Mouse (Mus musculus) natural killer cell, adult 2 months (primary cell): ENCODE data around the gene 1700034J05Rik.

ENCODE experiments used
- DNase-seq, 2 experiments: peaks; one replicate each; pipeline ENCODE4 v3.0.0; 2022; ENCODE audit warnings: low spot score in 2 of 2

The 1700034J05Rik gene

DNA sequence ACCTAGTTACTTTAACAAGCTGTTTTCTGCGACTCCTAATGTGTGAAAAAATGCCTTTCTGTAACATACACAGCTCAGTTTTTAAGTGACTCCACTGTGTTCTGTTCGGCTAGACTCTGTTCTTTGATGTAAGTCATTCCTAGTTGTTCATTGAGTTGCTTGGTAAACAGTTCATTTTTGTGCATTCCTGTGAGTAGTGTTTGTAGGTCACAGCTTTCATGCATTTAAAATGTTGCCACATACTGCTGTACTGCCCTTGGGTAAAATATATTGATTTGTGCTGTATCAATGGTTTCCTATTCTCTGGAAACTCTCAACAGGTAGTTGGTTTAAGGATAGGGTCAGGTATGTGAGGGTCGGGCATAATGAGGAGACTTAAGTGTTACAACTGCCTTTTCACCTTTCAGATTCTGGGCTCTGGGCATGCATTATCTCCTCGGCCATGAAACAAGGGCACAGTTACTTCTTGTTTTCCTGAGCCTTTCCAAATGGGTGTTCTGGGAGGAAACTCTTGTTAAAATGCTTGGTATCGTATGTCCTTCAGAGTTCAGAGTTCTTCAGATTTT lies 27.7 kb downstream of the 1700034J05Rik start:
- no peak for DNase-seq

DNA sequence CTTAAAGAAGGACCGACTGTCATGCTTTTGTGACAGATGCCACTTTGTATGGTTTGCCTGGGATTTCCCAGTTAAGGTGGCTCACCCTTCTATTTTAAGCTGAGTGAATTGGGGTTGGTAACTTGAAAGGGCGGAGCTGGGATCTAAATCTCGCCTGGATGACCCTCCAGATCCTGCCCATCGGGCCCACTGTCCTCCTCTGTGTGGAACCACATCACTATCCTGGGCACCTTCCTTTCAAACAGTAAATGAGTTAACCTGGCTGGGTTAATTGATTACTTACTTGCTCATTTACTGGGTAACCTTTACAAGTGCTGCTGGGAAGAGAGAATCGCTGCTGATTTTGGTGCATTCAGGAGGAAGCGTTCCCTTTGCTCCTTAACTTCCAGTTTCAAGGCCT lies 35.9 kb downstream of the 1700034J05Rik start:
- no peak for DNase-seq

DNA sequence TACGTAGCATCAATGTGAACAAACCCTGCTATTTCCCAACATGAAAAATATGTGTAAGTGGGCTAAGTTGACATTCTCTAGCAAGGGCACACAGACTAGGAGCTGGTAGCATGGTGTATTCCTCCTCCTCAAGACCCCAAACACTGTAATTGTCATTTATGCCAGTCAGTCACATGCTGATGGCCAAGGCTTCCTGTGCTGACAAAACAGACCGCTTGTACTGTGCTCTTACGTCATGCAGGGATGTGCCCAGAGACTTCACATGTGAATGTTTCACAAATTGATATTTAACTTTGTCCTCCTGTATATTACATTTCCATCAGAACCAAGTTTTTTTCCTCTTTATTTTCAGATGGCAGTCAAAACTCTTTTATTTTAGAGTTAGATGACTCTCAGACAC lies 36.8 kb downstream of the 1700034J05Rik start:
- DNase-seq, result no peak

DNA sequence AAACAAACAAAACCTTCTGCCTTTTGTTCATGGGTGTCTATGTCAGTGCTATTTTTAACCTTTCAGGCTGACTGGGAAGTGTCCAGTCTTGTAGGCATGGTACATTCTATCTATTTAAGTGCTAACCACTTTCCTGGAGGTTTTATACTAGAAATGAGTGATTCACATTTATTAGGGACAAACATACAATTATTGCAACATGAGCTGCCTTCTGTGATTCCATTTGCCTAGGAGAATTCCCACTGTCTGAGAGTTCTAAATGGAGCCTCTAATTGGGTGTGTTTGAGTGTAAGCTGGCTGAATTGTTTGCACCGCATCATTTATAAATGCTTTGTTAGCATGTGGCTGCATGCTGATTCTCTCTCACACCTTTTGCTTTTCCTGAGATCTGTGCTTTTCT lies 38.4 kb downstream of the 1700034J05Rik start:
- no peak for DNase-seq

DNA sequence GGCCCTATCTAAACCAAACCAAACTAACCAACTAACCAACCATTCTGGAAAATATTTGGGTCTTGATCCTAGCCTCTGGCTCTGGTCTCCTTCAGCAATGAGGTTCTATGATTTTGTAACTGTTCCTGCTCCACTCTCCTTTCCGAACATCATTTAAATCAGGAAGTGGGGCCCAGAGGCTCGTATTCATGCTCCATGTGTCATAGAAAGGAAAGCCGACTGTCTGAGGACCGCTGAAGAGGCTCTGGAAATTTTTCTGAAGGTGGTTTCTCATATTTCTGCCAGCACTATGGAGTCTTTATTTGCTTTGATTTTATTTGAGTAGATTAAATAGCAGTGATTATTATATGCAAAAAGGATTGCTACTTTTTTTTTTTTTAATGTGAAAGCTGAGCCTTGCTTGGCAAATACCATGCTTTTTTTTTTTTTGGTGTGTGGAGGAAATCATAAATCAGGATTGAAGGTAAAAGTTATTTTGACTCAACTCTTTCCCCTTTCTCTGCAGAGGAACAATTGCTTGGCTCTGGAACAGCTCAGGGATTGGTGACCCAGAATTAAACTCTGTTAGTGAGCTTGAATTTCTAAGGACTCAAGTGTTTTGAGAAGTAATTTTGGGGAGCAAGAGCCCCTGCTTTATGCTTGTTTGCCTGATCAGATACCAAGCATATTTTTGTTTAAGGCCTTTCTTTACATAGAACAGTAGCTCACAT lies 40.6 kb downstream of the 1700034J05Rik start:
- no peak for DNase-seq

DNA sequence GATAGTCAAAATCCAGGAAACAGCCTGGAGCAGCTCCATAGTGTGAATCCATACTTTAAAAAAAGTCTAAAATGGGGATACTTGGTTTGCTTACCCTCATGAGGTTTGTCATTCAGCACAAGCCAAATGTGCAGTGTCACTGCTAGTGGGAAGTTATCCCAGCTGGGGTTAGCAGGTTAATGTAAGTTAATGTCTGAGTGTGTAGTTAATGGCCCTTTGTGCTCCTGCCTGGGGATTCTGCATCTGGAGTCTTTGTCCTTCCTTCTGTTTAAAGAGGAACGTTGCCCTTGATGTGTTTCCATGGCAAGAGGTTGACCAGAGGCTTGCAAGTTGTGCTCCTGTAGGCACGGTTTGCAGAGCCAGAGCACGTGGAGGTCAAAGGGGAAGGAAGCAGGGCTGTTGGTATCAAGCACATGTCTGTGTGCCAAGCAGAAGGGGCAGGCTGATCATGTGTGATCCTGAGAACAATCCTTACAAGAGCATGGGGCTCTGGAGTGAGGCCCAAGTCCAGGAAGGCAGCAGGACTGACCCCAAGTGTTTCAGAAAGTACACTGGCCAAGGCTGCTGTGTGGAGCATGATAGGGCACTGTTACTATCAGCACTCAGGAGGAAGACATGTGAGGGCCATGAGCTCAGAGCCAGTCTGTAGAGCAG lies 41.3 kb downstream of the 1700034J05Rik start:
- DNase-seq, result no peak

DNA sequence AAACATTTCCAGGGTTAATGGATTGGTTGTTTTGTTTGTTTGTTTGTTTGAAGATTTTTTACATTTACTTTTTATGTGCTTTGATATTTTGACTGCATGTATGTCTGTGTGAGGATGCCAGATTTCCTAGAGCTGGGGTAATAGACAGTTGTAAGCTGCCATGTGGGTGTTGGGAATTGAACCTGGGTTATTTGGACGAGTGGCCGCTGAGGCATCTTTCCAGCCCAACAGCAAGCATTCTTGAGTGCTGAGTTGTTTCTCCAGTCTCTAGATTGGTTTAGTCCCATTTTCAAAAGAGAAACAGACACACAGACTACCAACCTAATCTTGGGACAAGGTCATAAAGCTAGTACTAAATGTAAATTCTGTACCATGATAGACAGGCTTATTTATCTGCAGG lies 43.4 kb downstream of the 1700034J05Rik start:
- DNase-seq, result no peak

DNA sequence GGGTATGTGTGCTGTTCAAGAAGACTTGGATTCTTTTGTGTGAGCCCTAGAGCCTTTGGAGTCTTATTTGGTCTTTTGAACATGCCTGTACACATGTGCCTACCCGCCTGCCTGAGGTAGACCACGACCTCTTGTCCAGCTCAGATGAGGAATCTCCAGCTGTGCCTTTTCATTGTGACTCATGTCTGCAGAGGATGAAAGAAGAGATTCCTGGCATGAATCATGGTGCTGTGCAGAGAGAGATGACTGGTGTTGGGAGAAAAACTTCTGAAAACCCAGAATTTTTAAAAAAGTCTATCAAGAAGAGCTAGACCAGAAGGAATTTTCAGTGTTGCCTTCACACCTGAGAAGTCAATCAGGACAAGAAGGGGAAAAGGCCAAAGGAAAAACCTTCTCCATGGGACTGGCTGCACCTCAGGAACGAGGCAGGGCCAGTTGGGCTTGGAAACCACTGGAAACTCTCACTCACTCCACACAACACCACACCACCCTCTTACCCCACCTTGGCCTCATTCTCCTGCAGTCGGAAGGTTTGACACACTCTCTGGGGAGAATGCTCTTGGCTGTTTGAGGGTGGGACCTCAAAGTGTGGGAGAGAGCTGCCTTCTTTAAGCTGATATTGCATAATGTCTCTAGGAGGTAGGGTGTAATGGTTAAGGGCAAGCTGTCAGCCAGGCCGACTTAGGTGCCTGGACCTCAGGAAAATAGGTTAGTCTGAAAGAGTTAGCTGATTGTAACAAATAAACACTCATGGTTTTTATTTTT lies 44.3 kb downstream of the 1700034J05Rik start:
- no peak for DNase-seq

DNA sequence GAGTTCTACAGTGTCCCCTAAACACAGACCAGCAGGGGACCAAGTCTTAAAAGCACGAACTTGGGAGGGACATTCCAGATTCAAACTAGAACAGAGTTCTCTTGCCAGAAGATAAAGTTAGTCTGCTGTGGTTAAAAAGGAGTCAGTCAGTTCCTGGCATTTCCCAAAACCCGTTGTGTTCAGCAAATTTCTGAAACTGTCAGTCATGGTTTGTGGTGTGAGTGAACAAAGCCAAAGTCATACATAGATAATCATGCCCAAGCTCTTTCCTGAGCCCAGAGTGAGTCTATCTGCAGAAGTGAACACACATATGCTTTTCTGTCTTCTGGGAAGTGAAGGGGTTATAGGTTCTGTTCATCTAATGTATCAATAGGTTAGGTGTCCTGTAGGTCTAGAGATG lies 45.4 kb downstream of the 1700034J05Rik start:
- no peak for DNase-seq

DNA sequence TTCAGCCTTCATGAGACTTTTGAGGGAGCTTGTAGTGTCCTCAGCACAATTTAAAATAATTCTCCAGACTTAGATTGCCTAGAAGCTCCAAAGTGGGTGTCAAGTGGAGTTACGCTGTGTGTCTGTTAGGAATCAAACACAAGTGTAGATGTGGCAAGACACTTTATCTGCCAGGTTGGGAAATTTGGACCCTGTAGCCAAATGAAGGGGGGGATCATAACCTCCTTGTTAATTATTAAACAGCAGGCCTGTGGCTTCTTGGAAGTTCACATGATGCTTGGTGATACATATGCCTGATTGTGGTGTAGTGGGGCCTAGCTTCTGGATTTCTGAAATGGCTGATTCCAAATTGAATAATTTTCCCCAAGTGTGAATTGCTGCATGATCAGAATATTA lies 46.4 kb downstream of the 1700034J05Rik start:
- DNase-seq, result no peak

DNA sequence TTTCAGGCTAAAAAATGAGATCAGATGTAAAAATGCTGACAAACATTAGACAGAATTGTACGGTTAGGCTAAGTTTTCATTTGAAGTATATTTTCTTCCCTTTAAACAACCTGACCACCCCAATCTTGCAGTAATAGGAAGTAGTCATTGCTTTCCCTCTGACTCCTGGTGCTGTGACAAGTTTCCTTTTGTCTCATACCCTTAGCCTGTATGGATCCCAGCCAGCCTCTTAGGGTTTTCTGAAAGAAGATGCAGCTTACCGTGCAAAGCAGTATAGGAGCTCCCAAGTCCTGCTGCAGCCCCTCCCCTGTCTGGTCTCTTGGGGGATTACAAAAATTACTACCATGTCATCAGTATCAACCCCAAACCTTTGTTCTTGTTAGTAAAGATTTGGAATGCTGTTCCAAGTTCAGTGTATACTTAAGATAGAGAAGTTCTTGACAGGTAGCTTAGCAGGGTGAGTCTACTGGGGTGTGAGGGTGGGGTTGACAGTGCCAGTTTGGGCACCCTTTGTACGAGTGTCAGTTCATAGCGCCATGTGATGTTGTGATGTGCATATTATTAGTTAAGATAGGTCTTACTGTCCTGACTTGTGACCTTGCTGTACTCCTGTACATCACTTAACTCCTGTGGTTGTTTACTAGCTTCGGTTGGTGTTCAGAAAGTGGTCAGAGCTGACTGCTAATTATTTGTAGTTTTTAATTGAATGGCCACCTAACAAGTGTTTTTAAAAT lies 47.0 kb downstream of the 1700034J05Rik start:
- DNase-seq, result no peak

DNA sequence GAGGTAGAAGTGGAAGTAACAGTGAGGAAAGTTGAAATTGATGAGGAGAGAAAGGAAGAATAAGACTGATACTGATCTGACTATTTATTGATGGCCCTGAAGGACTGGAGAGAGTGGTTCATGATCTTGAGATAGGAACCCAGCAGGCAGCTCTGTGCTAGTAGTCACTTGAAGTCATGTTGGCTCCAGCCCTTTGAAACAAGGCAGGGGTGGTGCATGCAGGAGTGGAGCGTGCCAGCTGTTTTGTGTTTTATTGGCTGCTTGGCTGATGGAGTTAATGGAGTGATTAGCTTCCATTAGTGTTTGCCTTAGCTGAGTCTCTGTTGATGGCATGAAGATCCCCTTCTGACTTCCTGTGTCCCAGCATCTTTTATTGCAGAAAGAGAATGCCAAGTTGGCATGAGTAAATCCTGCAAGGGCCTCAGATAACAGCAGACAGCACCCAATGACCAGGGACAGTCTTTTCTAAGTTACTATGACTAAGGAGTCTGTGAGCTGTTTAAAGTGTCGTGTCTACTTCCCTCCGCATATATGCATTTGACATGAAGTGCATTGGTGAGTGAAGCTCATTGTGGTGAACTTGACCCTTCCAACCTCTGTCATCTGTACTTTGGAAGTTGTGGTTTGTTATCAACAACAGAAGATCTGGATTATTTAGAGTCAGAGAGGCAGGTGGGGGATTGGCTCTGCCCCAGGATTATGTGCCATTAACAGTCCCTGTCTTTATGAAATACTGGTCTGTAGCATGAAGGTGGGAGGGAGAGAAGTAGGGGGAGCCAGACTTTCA lies 48.0 kb downstream of the 1700034J05Rik start:
- no peak for DNase-seq

DNA sequence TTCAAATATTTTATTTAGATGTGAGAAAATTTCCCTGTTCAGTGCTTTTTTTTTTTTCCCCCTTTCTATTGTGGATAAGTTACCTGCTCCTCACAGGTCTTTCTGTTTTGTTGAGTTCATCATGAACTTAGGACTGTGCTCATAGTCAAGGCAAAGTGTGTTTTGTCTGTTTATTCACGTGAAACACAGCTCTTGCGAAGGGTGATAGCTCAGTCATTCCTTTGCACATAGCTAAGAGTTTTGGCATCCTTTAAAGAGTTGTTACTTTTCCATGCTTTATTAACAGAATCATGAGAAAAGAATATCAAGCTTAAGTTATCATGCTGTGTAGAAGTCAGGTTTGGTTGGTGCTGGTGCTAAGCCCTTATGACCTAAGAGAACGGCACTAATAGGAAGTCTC lies 49.5 kb downstream of the 1700034J05Rik start:
- no peak for DNase-seq

DNA sequence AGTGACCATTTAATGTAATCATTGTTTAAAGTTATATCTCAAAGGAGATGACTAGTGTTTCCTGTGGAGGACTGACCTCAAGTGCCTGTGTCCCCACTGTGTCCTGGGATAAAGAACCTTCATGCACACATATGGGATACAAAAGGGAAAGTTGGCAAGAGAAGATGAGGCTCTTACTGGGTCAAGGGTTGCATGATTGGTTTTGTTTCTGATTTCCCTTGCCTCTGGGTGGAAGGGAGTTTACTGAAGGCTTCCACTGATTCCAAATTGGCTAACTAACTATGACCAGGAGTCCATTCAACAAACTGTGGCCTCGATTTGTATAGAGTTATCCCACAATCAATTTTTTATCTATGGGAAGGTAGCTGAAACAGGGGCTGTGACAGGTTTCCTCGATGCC lies 50.6 kb downstream of the 1700034J05Rik start:
- DNase-seq, result no peak

DNA sequence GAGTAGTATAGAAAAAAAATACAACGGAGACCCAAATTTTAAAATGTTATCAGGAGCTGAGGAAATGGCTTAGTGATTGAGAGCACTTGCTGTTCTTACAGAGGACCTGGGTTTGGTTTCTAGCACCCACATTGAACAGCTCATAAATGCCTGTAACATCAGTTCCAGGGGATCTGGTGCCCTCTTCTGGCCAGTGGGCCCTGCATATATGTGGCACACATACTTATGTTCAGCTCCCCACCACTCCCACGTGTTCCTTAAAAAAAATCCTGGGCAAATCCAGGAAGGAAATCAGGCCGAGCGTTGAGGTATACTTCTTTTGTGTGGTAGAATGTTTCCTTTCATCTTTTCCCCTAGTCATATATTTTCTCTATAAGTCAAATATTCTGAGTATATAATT lies 52.3 kb downstream of the 1700034J05Rik start:
- DNase-seq, result no peak
